Mouse (Mus musculus): ENCODE data around the gene Tor2a.

- TF ChIP-seq POLR2A (IDR thresholded peaks at IDR 0.05; ENCODE audit: low read depth, low read length) (no peak), CTCF (conservative IDR thresholded peaks at IDR 0.05; ENCODE audit: insufficient read depth, insufficient read length, low read depth, low read length) (no peak)
Observed at GRCm38 (mm10) chr2:32720053-32720452, 37.0 kb upstream of the Tor2a start.
